Mouse (Mus musculus) thymus, postnatal 10 days (tissue): ENCODE results near the gene Col6a6.
A peak's percentile ranks its signal among the peaks of the same experiment; 100 is the strongest.
"Not testable (repeated sequence)": the region's sequence is repeated elsewhere in the genome, so short reads cannot be mapped to it uniquely, and the experiment has no call there.

Experiments used
- DNase-seq, 2 experiments: peaks; one replicate each; pipeline ENCODE4 v3.0.0; 2021; ENCODE audit warnings: low spot score in 2 of 2

Gene Col6a6

DNA sequence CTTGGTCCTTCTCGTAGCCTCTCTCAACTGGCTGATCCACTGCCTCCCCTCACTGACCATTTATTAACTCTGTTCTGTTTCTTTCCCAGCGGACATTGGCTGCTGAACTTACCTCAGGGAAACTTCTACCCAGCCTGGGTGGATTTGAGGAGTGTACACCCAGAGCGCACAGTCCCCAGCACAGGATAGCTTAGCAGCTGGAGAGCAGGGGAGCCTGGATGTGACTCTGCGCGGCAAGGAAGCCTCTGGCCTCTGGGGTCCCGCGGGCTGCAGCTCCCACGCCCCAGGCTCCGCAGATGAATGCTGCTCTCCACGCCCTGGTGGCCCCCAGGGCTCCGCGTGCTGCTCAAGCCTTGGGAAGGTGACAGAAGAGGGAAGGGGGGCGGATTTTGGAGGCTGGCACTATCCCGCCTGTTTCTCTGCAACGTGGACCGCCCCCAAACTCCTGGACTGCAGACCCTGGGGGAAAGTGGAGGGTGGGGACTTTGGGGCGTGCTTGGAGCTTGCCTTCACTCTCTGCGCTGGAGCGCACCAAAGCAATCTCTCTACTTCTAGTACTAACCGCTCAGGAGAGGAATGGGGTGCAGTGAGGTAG is at the start of gene Col6a6:
TSS of gene Col6a6 (minus strand) at position 370 of the 595 bp plus-strand sequence.
- no peak for DNase-seq

GRCm38 (mm10) chr9:105876124-105876523 is 48.2 kb upstream of the Col6a6 start:
- DNase-seq, result no peak

DNA sequence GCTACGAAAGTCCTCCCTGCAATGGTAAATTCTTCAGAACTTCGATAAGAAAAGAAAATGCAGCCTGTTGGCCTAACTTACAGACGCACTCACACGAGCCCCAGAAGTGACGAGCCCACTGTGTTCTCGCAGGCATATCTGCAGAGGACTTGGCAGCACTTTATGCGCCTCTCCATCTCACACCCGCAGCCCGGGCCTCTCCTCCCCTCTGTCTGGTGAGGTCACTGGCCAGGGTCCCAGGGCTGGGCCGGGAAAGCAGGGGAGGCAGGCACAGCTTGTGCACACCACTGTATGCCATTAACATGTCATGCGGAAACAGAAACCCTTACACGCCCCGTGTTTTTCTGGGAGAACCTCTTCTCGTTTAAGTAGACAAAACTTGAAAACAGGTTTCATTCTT is 43.7 kb upstream of the Col6a6 start:
- no peak for DNase-seq

DNA sequence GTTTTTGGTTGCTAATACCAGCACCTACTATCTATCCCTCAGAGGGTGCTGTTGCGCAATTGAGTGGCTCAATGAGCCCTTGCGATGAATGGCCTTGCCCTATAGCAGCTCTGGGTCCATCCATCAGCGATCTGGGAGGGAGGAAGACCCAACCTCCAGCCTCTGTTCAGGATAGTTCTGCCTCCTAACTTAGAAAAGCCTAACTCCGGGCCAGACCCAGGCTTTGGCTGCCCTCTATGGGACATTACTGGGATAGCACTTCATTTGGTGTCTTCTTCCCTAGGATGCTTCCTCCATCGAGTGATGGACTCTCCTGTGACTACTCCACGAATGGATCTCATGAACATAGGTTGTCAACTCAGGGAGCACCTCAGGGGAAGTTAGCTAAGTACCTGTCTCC is 29.8 kb upstream of the Col6a6 start:
- peak; percentile 4 to 33 for DNase-seq

- no peak for DNase-seq
These were observed 24.8 kb upstream of the Col6a6 start for GRCm38 (mm10) chr9:105852778-105853065.

DNA sequence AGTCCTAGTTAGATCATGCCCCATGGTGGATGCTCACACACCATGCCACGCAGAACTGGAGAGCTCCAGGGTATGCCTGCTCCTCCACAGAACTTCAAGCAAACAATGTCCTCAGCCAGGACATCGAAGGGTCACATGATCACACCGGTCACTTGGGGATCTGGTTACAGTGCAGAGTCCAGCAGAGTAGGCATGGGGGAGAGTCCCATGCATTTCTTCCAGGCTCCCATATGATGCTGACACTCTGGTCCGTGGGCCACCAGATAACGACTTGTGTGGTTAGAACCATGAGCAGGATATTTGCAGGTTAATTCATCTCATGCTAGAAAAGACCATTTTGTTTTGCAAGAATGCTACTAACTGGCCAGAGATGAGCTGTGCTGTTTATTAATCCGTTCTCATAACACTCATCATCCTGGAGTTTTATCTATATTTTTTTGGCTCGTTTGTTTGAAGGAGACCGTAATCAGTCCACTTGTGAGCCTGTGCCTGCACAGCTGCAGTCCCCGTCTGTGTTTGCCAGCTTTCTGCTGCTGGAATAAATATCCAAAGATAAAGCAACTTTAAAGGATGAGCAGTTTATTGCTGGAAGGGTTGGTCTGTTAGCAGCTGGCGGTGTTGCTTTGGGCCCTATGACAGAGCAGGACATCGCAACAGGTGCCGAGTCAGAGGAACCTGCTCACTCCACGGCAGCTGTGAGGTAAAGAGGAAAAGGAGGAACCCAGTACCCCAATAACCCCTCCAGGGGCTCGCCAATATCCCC is 24.2 kb upstream of the Col6a6 start:
- no peak for DNase-seq

DNA sequence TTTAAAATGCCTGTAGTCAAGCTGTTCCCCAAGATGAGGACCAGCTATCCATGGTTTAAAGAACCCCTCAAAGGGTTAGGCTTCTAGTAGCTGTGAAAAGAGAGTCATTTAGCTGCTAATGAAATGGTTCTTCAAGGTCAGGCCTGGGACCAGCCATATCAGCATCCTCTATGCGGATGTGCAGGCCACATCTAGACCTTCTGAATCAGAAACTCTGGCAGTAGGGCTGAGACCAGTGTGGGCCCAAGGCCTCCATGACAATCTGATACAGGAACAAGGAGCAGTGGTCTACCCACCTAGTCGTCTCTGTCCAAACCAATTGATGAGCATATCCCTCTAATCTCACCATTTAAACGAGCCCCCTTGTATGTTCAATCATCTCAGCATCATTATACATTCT is 23.1 kb upstream of the Col6a6 start:
- DNase-seq, result no peak

DNA sequence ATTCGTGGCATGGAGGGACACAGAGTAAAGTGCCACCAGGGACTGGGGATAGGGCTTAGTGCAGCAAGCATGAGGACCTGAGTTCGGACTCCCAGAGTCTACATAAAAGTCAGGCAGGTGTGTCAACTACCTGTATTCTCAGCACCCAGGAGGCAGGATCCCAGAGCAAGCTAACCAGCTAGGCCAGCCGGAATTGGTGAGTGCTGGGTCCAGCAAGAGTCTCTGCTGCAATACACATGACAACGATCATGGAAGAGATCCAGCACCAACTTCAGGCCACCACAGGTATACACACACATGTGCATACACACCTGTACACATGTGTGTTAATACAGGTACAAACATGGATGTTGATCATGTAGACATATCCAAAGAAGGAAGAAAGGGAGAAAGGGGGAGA is 20.4 kb upstream of the Col6a6 start:
- no peak for DNase-seq

DNA sequence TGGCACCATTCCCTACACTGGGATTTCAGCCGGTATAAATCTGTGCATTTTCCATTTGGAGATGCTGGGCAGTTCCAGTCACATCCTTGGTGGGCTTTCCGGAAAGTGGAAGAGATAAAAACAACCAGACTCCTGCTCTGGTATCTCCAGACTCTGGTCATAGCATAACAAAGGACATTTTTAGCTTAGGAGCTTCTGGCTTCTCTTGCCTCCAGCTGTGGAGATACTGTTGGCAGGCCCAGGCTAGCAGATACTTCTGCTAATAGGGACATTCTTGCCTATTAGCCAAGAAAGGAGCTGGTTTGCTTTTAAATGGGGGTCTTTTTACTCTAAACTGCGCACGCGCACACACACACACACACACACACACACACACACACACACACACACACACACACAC is 19.3 kb upstream of the Col6a6 start:
- DNase-seq, result no peak

DNA sequence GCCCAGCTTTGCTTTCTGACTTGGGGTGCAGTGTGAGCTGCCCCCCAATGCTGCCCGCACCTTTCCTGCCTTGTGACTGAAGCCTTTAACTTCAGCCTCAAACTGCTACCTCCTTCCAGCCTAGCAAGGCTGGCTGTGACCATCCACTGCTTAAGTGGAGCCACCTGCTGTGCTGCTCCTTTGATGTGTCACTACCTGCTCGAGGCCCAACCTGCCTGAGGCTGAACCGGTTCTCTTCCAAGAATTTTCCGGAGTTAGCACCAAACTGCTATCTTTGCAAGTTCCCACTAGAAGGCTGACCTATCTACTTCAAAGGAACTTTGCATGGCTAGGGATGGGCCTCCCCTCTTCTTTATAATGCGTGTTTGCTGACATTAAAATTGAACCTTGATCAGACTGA is 13.4 kb upstream of the Col6a6 start:
- not testable (repeated sequence) for DNase-seq

- DNase-seq, result no peak
These were observed 11.2 kb upstream of the Col6a6 start for GRCm38 (mm10) chr9:105839147-105839515.

DNA sequence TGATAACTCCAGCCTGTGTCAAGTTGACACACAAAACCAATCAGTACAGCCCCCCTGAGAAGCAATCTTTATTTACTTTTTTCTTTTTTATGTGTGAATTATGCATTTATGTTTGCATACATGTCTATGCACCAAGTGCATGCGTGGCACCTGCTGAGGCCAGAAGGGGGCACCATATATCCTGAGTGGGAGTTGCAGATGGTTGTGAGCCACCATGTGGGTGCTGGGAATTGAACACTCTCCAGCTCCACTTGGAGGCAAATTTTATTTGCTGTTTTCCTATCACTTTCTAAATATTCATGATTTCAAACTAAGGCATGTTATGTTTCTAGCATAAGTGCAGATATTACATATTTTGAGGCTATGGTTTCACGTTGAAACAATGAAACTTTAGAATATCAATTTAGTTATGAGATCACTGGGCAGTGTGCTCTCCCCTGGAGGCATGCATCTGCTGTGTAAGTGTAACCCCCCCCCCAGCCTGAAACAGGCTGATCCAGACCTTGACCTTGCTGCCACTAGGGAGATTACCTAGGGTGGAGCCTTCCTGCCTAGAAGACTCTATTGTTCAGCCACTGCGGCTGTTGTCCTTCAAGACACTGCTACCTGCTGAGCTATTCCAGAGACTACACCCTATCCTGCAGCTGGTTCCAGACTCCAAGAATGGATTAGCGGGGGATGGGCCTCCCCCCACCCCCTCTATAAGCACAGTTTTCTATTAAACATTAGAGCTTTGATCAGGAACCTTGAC is 10.6 kb upstream of the Col6a6 start:
- DNase-seq, result no peak

DNA sequence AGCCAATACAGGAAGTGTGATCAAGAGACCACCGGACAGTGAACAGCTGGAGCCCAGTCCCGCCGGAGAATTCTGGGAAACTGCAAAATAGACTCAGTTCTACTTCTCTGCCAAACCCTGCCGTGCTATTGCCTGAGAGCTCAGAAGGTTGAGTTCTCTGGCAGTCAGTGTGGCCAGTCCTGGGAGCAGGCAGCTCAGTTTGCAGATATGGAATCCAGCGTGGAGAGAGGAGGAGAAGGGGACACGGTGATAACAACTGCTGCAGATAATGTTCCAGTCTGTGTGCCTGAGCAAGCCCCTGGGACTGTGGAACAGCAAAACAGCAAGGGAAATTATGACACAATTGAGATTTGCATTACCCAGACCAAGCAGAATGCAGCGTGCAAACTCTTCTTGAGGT is 7.6 kb upstream of the Col6a6 start:
- DNase-seq, result no peak

DNA sequence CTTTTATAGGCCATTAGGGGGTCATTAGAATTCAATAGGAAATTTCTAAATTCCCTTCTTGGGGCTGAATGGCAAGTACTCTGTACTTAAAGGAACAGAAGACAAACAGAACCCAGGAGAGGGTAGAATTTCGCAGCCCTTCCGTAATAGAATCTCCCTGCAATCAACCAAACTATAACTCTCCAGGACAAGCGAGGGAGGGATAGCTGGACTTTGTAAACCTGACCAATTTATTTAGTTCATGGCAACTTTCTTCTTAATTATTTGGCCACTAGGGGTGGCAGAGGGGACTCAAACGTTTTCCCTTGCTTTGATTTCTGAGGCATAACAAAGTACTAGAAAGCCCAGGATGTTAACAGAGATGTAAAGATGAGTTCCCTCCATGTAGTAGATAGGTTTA is 6.8 kb upstream of the Col6a6 start:
- no peak for DNase-seq

GRCm38 (mm10) chr9:105831291-105831690 is 3.3 kb upstream of the Col6a6 start:
- no peak for DNase-seq

GRCm38 (mm10) chr9:105827076-105827647 is 798 bp downstream of the Col6a6 start:
- DNase-seq, result no peak

- no peak for DNase-seq
These were observed 7.2 kb downstream of the Col6a6 start for GRCm38 (mm10) chr9:105820711-105821110.

DNA sequence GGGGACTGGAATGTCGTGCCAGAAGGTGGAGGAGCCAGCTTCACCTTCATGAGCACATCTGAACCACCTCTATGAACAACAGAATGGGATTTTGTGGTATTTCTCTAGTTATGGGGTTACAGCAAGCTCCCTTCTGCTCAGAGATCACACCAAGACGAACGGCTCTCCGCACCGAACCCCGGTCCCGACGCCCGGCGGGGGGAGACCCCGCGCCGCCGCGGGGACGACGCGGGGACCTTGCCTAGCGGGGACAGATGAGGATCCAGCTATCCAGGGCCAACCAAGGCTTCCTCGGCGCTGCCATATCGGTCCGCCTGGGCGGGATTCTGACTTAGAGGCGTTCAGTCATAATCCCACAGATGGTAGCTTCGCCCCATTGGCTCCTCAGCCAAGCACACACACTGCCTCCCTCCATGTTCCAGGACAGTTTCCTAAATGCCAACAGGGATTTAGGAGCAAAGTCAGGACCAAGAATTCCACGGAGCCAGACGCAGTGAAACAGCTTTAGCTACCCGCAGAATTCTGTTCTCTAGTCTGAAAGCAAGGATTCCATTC is 8.7 kb downstream of the Col6a6 start:
- no peak for DNase-seq

DNA sequence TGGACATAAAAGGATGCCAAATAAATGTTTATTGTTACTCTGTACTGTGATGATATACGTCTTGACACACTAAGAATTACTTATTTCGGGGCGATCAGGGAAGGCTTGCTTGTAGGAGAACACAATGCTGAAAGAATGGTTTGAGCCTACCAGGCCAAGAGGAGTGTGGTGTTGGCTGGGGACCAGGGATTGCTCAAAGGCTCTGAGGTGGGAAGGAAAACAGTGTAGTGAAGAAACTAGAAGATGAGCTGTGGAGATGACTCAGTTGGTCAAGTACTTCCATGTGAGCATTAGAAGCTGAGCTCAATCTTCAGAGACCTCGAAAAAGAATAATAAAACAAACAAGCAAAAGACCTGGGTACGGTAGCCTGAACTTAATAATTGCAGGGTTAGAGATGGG is 13.5 kb downstream of the Col6a6 start:
- DNase-seq, result no peak

GRCm38 (mm10) chr9:105811458-105811857 is 16.5 kb downstream of the Col6a6 start:
- DNase-seq, result no peak

- no peak for DNase-seq
These were observed 18.9 kb downstream of the Col6a6 start for GRCm38 (mm10) chr9:105808920-105809505.

GRCm38 (mm10) chr9:105803416-105803815 is 24.5 kb downstream of the Col6a6 start:
- no peak for DNase-seq
